ENCODE assay signal across 8 mouse cellular contexts in genomic region chr8:70672325-70673078, GRCm38 (mm10). TPM values are rescaled to one million over a fixed set of nuclear protein-coding genes. Genes with fewer than 3 reads are reported as not detected.
A peak's percentile ranks its signal among the peaks of the same experiment; 100 is the strongest.
DNase-seq lines count a peak whose midpoint lies in the region; ATAC-seq and TF ChIP-seq lines count a peak whose summit lies in the region.

No protein-coding gene starts in this region.

- intact Hi-C loops in heart, adult 2 months (cut with DNase I) = loop anchor here (1.0 kb wide), 1 partner anchor 28 kb away; no protein-coding TSS in a partner anchor

- ATAC-seq in forebrain, embryonic 13.5 days = no peak; the same call in 1 of the 2 replicates
- ATAC-seq in liver, postnatal 0 days = peak; percentile 8
- no peak for ATAC-seq in erythroid progenitor cell, adult 5-6 weeks (replicated peaks; ENCODE audit: low FRiP score, poor library complexity, severe bottlenecking)

- peak overlapping the region; percentile 29 for H3ac ChIP-seq in C2C12 (ENCODE audit: control insufficient read depth, insufficient read length, low read depth)

- TF ChIP-seq EP300 in heart, adult 2 months (IDR thresholded peaks at IDR 0.05; ENCODE audit: insufficient read depth, low read depth, low read length) = no peak
- TF ChIP-seq EP300 in liver, postnatal 0 days (IDR thresholded peaks at IDR 0.05; ENCODE audit: low read depth) = no peak

- H3K9me3 ChIP-seq in forebrain, embryonic 13.5 days (replicated peaks) = no peaks in the 10 kb centered on the region
- H3K9me3 ChIP-seq in liver, postnatal 0 days (ENCODE audit: low read length) = no peaks in the 10 kb centered on the region

- WGBS in heart, adult 2 months = 32% methylated on average over 19 of the region's 19 CpGs
- WGBS in forebrain, embryonic 13.5 days = 37% methylated on average over 19 of the region's 19 CpGs
- WGBS in liver, postnatal 0 days (ENCODE audit: insufficient replicate concordance) = 31% methylated on average over 19 of the region's 19 CpGs

- H3K9ac ChIP-seq in heart, adult 2 months (ENCODE audit: low read depth, low read length) = peak overlapping the region; percentile 17
- H3K9ac ChIP-seq in forebrain, embryonic 13.5 days = peak overlapping the region; percentile 63
- peak overlapping the region; percentile 74 for H3K9ac ChIP-seq in liver, postnatal 0 days (replicated peaks)

- peak overlapping the region; percentile 57 for H3K4me2 ChIP-seq in forebrain, embryonic 13.5 days
- H3K4me2 ChIP-seq in liver, postnatal 0 days (ENCODE audit: low read depth, low read length) = peak overlapping the region; percentile 84

- DNase-seq in heart, adult 2 months = no peak
- DNase-seq in heart, adult 11 months = no peak
- DNase-seq in liver, postnatal 0 days = no peak
- no peak for DNase-seq in frontal cortex, postnatal 10 days (ENCODE audit: low spot score in 2 of 2)
- DNase-seq in layer of hippocampus, adult 11-12 months (ENCODE audit: low spot score) = no peak

- H3K36me3 ChIP-seq in heart, adult 2 months (ENCODE audit: control insufficient read depth, insufficient read depth, low read length) = no peaks in the 10 kb centered on the region
- H3K36me3 ChIP-seq in C2C12 (ENCODE audit: control insufficient read depth, insufficient read depth) = peaks cover 6% of the 10 kb centered on the region
- peaks cover 8% of the 10 kb centered on the region; the same call in 1 of the 2 replicates for H3K36me3 ChIP-seq in forebrain, embryonic 13.5 days (ENCODE audit: poor library complexity, severe bottlenecking)
- H3K36me3 ChIP-seq in liver, postnatal 0 days (replicated peaks; ENCODE audit: insufficient read depth, low read length) = no peaks in the 10 kb centered on the region

- H3K4me3 ChIP-seq in heart, adult 2 months = peak overlapping the region; percentile 29
- peak overlapping the region; percentile 14 for H3K4me3 ChIP-seq in C2C12 (ENCODE audit: insufficient read depth, poor library complexity, severe bottlenecking)
- peak overlapping the region; percentile 68 for H3K4me3 ChIP-seq in forebrain, embryonic 13.5 days
- peak overlapping the region; percentile 84 for H3K4me3 ChIP-seq in liver, postnatal 0 days (ENCODE audit: low read depth, low read length)

- no peaks in the 10 kb centered on the region for H3K27me3 ChIP-seq in heart, adult 2 months (ENCODE audit: control insufficient read depth, insufficient read depth, low read length)
- H3K27me3 ChIP-seq in C2C12 (ENCODE audit: control insufficient read depth, insufficient read depth, insufficient read length) = no peaks in the 10 kb centered on the region
- H3K27me3 ChIP-seq in forebrain, embryonic 13.5 days = no peaks in the 10 kb centered on the region
- no peaks in the 10 kb centered on the region for H3K27me3 ChIP-seq in liver, postnatal 0 days (ENCODE audit: insufficient read depth, low read length)

- peaks cover 19% of the 10 kb centered on the region for H3K79me3 ChIP-seq in C2C12 (ENCODE audit: low read depth)

- no peak for TF ChIP-seq POLR2A in heart, adult 2 months (IDR thresholded peaks at IDR 0.05; ENCODE audit: insufficient read depth, low read depth, low read length)

- H3K27ac ChIP-seq in heart, adult 2 months = peak overlapping the region; percentile 81
- H3K27ac ChIP-seq in forebrain, embryonic 13.5 days = peak overlapping the region; percentile 95
- H3K27ac ChIP-seq in liver, postnatal 0 days (ENCODE audit: low read depth) = peak overlapping the region; percentile 99

- TF ChIP-seq CTCF in heart, adult 2 months (IDR thresholded peaks at IDR 0.05) = no peak
- TF ChIP-seq CTCF in C2C12 (IDR thresholded peaks at IDR 0.05; ENCODE audit: control insufficient read depth, insufficient read depth, insufficient read length) = no peak
- TF ChIP-seq CTCF in liver, postnatal 0 days (IDR thresholded peaks at IDR 0.05; ENCODE audit: low read depth) = no peak

- H3K79me2 ChIP-seq in heart, adult 2 months (replicated peaks; ENCODE audit: control insufficient read depth, insufficient read depth, low read length) = no peaks in the 10 kb centered on the region
- H3K79me2 ChIP-seq in C2C12 (ENCODE audit: control insufficient read depth, insufficient read depth) = peaks cover 31% of the 10 kb centered on the region

- peaks cover 9% of the 10 kb centered on the region for H3K4me1 ChIP-seq in heart, adult 2 months (ENCODE audit: control insufficient read depth, insufficient read depth, low read length)
- H3K4me1 ChIP-seq in forebrain, embryonic 13.5 days = peaks cover 20% of the 10 kb centered on the region
- peaks cover 26% of the 10 kb centered on the region for H3K4me1 ChIP-seq in liver, postnatal 0 days (ENCODE audit: insufficient read depth)

TF ChIP-seq in C2C12, 6 proteins besides CTCF, POLR2A, EP300 and RAD21:
- TF ChIP-seq CEBPB (IDR thresholded peaks at IDR 0.05; ENCODE audit: low read depth) = no peak
- TF ChIP-seq USF1 (IDR thresholded peaks at IDR 0.05; ENCODE audit: low read depth) = no peak
- TF ChIP-seq MYOD1 (IDR thresholded peaks at IDR 0.05; ENCODE audit: control insufficient read depth, insufficient read length, low read depth) = no peak
- no peak for TF ChIP-seq MYOG (IDR thresholded peaks at IDR 0.05; ENCODE audit: control insufficient read depth, extremely low read depth, insufficient read length)
- TF ChIP-seq MAX (IDR thresholded peaks at IDR 0.05) = no peak
- no peak for TF ChIP-seq FOSL1 (IDR thresholded peaks at IDR 0.05; ENCODE audit: insufficient read depth, low read length, poor library complexity, severe bottlenecking)

RNA-seq across cellular contexts. Expression of gene Lsm4, which starts 0.5 kb away (rescaled TPM):
- total RNA-seq in heart, adult 2 months (2021) = 10 to 100 TPM; 56.9 to 64.2 TPM
- 54.1 and 68.3 TPM in 2 replicates for polyA plus RNA-seq in heart, adult 2 months (2012; rRNA removed)
- 300 TPM for polyA plus RNA-seq in C2C12 (2012; fragmentation: generic; extraction: Trizol)
- 238 and 239 TPM in 2 replicates for polyA plus RNA-seq in forebrain, embryonic 13.5 days (2015; fragmentation: Nextera tagmentation; extraction: Ambion mirVana)
- polyA plus RNA-seq in liver, postnatal 0 days (2015; fragmentation: Nextera tagmentation; extraction: Ambion mirVana) = 98.5 and 103 TPM in 2 replicates
- 86.5 and 93.1 TPM in 2 replicates for total RNA-seq in erythroid progenitor cell, adult 5-6 weeks (2015; ENCODE audit: low replicate concordance)
- total RNA-seq in erythroid progenitor cell, adult 5-6 weeks (2017; ENCODE audit: low replicate concordance) = 38.4 and 57.6 TPM in 2 replicates

RNA-seq across cellular contexts. Expression of gene Pgpep1, which starts 12.3 kb away (rescaled TPM):
- 10 to 100 TPM; 39.7 to 48.4 TPM for total RNA-seq in heart, adult 2 months (2021)
- polyA plus RNA-seq in heart, adult 2 months (2012; rRNA removed) = 35.5 and 44.8 TPM in 2 replicates
- polyA plus RNA-seq in C2C12 (2012; fragmentation: generic; extraction: Trizol) = 34.9 TPM
- polyA plus RNA-seq in forebrain, embryonic 13.5 days (2015; fragmentation: Nextera tagmentation; extraction: Ambion mirVana) = 64.6 and 80.8 TPM in 2 replicates
- polyA plus RNA-seq in liver, postnatal 0 days (2015; fragmentation: Nextera tagmentation; extraction: Ambion mirVana) = 31.0 and 32.2 TPM in 2 replicates
- total RNA-seq in erythroid progenitor cell, adult 5-6 weeks (2015; ENCODE audit: low replicate concordance) = 0.36 and 6.3 TPM in 2 replicates
- total RNA-seq in erythroid progenitor cell, adult 5-6 weeks (2017; ENCODE audit: low replicate concordance) = under 0.01 and 3.0 TPM in 2 replicates

RNA-seq across cellular contexts. Expression of gene Jund, which starts 26.2 kb away (rescaled TPM):
- 100 to 1,000 TPM; 123 to 127 TPM for total RNA-seq in heart, adult 2 months (2021)
- 66.2 and 109 TPM in 2 replicates for polyA plus RNA-seq in heart, adult 2 months (2012; rRNA removed)
- polyA plus RNA-seq in C2C12 (2012; fragmentation: generic; extraction: Trizol) = 128 TPM
- polyA plus RNA-seq in forebrain, embryonic 13.5 days (2015; fragmentation: Nextera tagmentation; extraction: Ambion mirVana) = 58.6 and 68.8 TPM in 2 replicates
- polyA plus RNA-seq in liver, postnatal 0 days (2015; fragmentation: Nextera tagmentation; extraction: Ambion mirVana) = 19.6 and 38.4 TPM in 2 replicates
- total RNA-seq in erythroid progenitor cell, adult 5-6 weeks (2015; ENCODE audit: low replicate concordance) = 26.7 and 36.0 TPM in 2 replicates
- 21.1 and 32.0 TPM in 2 replicates for total RNA-seq in erythroid progenitor cell, adult 5-6 weeks (2017; ENCODE audit: low replicate concordance)

RNA-seq across cellular contexts. Expression of gene Iqcn, which starts 30.8 kb away (rescaled TPM):
- not detected for total RNA-seq in heart, adult 2 months (2021)
- polyA plus RNA-seq in heart, adult 2 months (2012; rRNA removed) = 0.06 and 0.12 TPM in 2 replicates
- polyA plus RNA-seq in C2C12 (2012; fragmentation: generic; extraction: Trizol) = 0.01 TPM
- 0.05 and 0.11 TPM in 2 replicates for polyA plus RNA-seq in forebrain, embryonic 13.5 days (2015; fragmentation: Nextera tagmentation; extraction: Ambion mirVana)
- 0.02 TPM in 1 of 2 replicates, not detected in the other for polyA plus RNA-seq in liver, postnatal 0 days (2015; fragmentation: Nextera tagmentation; extraction: Ambion mirVana)
- total RNA-seq in erythroid progenitor cell, adult 5-6 weeks (2015; ENCODE audit: low replicate concordance) = not detected in 2 replicates
- total RNA-seq in erythroid progenitor cell, adult 5-6 weeks (2017; ENCODE audit: low replicate concordance) = not detected in 2 replicates

RNA-seq across cellular contexts. Expression of gene Gdf15, which starts 40.2 kb away (rescaled TPM):
- total RNA-seq in heart, adult 2 months (2021) = 1 to 10 TPM; 1.1 to 2.0 TPM
- polyA plus RNA-seq in heart, adult 2 months (2012; rRNA removed) = 0.38 and 3.8 TPM in 2 replicates
- polyA plus RNA-seq in C2C12 (2012; fragmentation: generic; extraction: Trizol) = 20.9 TPM
- 0.15 TPM in 1 of 2 replicates, not detected in the other for polyA plus RNA-seq in forebrain, embryonic 13.5 days (2015; fragmentation: Nextera tagmentation; extraction: Ambion mirVana)
- 2.1 and 2.3 TPM in 2 replicates for polyA plus RNA-seq in liver, postnatal 0 days (2015; fragmentation: Nextera tagmentation; extraction: Ambion mirVana)
- not detected in 2 replicates for total RNA-seq in erythroid progenitor cell, adult 5-6 weeks (2015; ENCODE audit: low replicate concordance)
- not detected in 2 replicates for total RNA-seq in erythroid progenitor cell, adult 5-6 weeks (2017; ENCODE audit: low replicate concordance)

Comparison
In these comparisons a context has a peak if more than half of its experiments do, and no peak if none do; other contexts are left out.
1. H3K4me3 ChIP-seq: peak in every context shown above with its lines; median percentile 84 in liver, postnatal 0 days; 68 in forebrain, embryonic 13.5 days; 29 in heart, adult 2 months; 14 in C2C12.
2. H3K9ac ChIP-seq: peak in every context shown above with its lines; median percentile 74 in liver, postnatal 0 days; 63 in forebrain, embryonic 13.5 days; 17 in heart, adult 2 months.